Mouse (Mus musculus): Measurements from ENCODE around the gene Hsd11b2.

GRCm38 (mm10) chr8:105504617-105505016 is 13.9 kb upstream of the Hsd11b2 start:
- TF ChIP-seq GATA1 (IDR thresholded peaks at IDR 0.05; ENCODE audit: low read length) = no peak
- TF ChIP-seq TAL1 (IDR thresholded peaks at IDR 0.05; ENCODE audit: low read length) = no peak

Data from erythroblast, embryonic 14.5 days (primary cell).